Mouse (Mus musculus) testis, adult 2 months (tissue): ENCODE results near the gene Gprc5d.

ENCODE experiments used
- CTCF ChIP-seq: fragments of 200-500 bp; IDR thresholded peaks from 2 replicates; pipeline ENCODE4 v1.5.1; 2012; ENCODE audit warnings: low read depth, mild to moderate bottlenecking, inconsistent platforms, low read length, moderate library complexity; ENCODE audit not compliant: control insufficient read depth, insufficient read depth, insufficient replicate concordance
- POLR2A ChIP-seq: fragments of 200-500 bp; IDR thresholded peaks from 2 replicates; pipeline ENCODE4 v1.6.1; 2012; ENCODE audit warnings: low read depth, mild to moderate bottlenecking, inconsistent platforms, low read length, moderate library complexity; ENCODE audit not compliant: control insufficient read depth

GRCm38 (mm10) chr6:135085703-135086102 lies 32.4 kb downstream of the Gprc5d start:
- TF ChIP-seq CTCF (no peak), POLR2A (no peak)
